Mouse (Mus musculus) embryonic facial prominence, embryonic 12.5 days (tissue): ENCODE results near the gene Trmu. TPM values are rescaled to one million over a fixed set of nuclear protein-coding genes. Genes with fewer than 3 reads are reported as not detected.

Experiments used
- ATAC-seq: fragments of 200-750 bp; cut with Nextera tagmentation; 2 replicates; pipeline ENCODE4 v1.8.0; 2017; ENCODE audit not compliant: insufficient number of reproducible peaks, insufficient read depth, low FRiP score, low TSS enrichment
- H3K27ac ChIP-seq: fragments of 300-500 bp; sonication (generic); 2 replicates; pipeline ENCODE4 v1.5.1; 2016; ENCODE audit warnings: mild to moderate bottlenecking
- H3K27me3 ChIP-seq: fragments of 300-500 bp; sonication (generic); 2 replicates; pipeline ENCODE4 v1.6.1; 2016; ENCODE audit warnings: mild to moderate bottlenecking, moderate library complexity
- H3K36me3 ChIP-seq: fragments of 300-500 bp; sonication (generic); 2 replicates; pipeline ENCODE4 v1.6.1; 2016; ENCODE audit warnings: mild to moderate bottlenecking
- H3K4me1 ChIP-seq: fragments of 300-500 bp; sonication (generic); 2 replicates; pipeline ENCODE4 v1.6.1; 2016
- H3K4me2 ChIP-seq: fragments of 300-500 bp; sonication (generic); replicated peaks from 2 replicates; pipeline ENCODE4 v1.6.1; 2016; ENCODE audit warnings: mild to moderate bottlenecking, moderate library complexity
- H3K4me3 ChIP-seq: fragments of 300-500 bp; sonication (generic); 2 replicates; pipeline ENCODE4 v1.5.1; 2016; ENCODE audit warnings: mild to moderate bottlenecking
- H3K9ac ChIP-seq: fragments of 300-500 bp; sonication (generic); 2 replicates; pipeline ENCODE4 v1.6.1; 2016; ENCODE audit warnings: mild to moderate bottlenecking, moderate library complexity
- H3K9me3 ChIP-seq: fragments of 300-500 bp; sonication (generic); 2 replicates; pipeline ENCODE4 v1.6.1; 2016; ENCODE audit warnings: mild to moderate bottlenecking, moderate library complexity
- WGBS: fragments of 180-500 bp; shearing (Covaris S2); methylation state at CpG from one replicate; pipeline ENCODE4 v1.1.7; 2016; 5-methylcytosine and 5-hydroxymethylcytosine counted together
- polyA plus RNA-seq: library from polyadenylated mRNA; unstranded; fragments of >200 nt; fragmentation: Nextera tagmentation; extraction: Ambion mirVana; gene quantifications from 2 replicates; pipeline ENCODE4 v1.2.1, GENCODE M21; 2016

The Trmu gene
- 48.5 and 51.8 TPM in 2 replicates for polyA plus RNA-seq

GRCm38 (mm10) chr15:85878848-85879497, at the start of gene Trmu:
Gene Trmu (plus strand): TSS chr15:85879312.
- H3K27me3 ChIP-seq = no peaks in the 10 kb centered on the region
- H3K36me3 ChIP-seq = peaks cover 49% of the 10 kb centered on the region
- peak within 1 kb of the TSS; percentile 90 for H3K9ac ChIP-seq
- H3K27ac ChIP-seq = peak within 1 kb of the TSS; percentile 86
- WGBS = under 1% methylated on average over 47 of the region's 50 CpGs
- peak within 1 kb of the TSS; percentile 69 for H3K4me2 ChIP-seq
- peaks cover 10% of the 10 kb centered on the region; the same call in 1 of the 2 replicates for H3K4me1 ChIP-seq
- peak within 1 kb of the TSS; percentile 79 for H3K4me3 ChIP-seq
- ATAC-seq = peak; percentile 93
- H3K9me3 ChIP-seq = no peaks in the 10 kb centered on the region

- no peaks in the 10 kb centered on the region for H3K9me3 ChIP-seq
- no peak overlapping the region for H3K27ac ChIP-seq
- H3K4me1 ChIP-seq = peaks cover 7% of the 10 kb centered on the region; the same call in 1 of the 2 replicates
- H3K9ac ChIP-seq = no peak overlapping the region
- 73% methylated on average over 5 of the region's 5 CpGs for WGBS
- no peaks in the 10 kb centered on the region for H3K36me3 ChIP-seq
- ATAC-seq = no peak
- no peak overlapping the region for H3K4me2 ChIP-seq
- no peaks in the 10 kb centered on the region for H3K27me3 ChIP-seq
- no peak overlapping the region for H3K4me3 ChIP-seq
These were observed 49.6 kb upstream of the Trmu start for GRCm38 (mm10) chr15:85829470-85829869.

GRCm38 (mm10) chr15:85831954-85832590, 47.0 kb upstream of the Trmu start, which contains the start of gene Ttc38:
Gene Ttc38 (plus strand): TSS chr15:85832306.
- no peaks in the 10 kb centered on the region for H3K27me3 ChIP-seq
- H3K36me3 ChIP-seq = peaks cover 3% of the 10 kb centered on the region; the same call in 1 of the 2 replicates
- peak within 1 kb of the TSS; percentile 52 for H3K9ac ChIP-seq
- H3K4me2 ChIP-seq = peak within 1 kb of the TSS; percentile 70
- peak within 1 kb of the TSS; percentile 49 for H3K4me3 ChIP-seq
- H3K4me1 ChIP-seq = peaks cover 7% of the 10 kb centered on the region; the same call in 1 of the 2 replicates
- no peak within 1 kb of the TSS for H3K27ac ChIP-seq
- peak; percentile 83 for ATAC-seq
- H3K9me3 ChIP-seq = no peaks in the 10 kb centered on the region
- WGBS = under 1% methylated on average over 27 of the region's 27 CpGs

- Histone ChIP-seq H3K36me3 (peaks cover 3% of the 10 kb centered on the region; the same call in 1 of the 2 replicates), H3K27me3 (no peaks in the 10 kb centered on the region), H3K9ac (peak overlapping the region; percentile 52), H3K27ac (no peak overlapping the region), H3K4me2 (peak overlapping the region; percentile 70), H3K4me3 (peak overlapping the region; percentile 49), H3K4me1 (peaks cover 7% of the 10 kb centered on the region; the same call in 1 of the 2 replicates), H3K9me3 (no peaks in the 10 kb centered on the region)
- 43% methylated on average over 8 of the region's 8 CpGs for WGBS
- ATAC-seq = no peak
These were observed 46.5 kb upstream of the Trmu start for GRCm38 (mm10) chr15:85832599-85832998.

GRCm38 (mm10) chr15:85835335-85835734, 43.8 kb upstream of the Trmu start:
- H3K36me3 ChIP-seq = peaks cover 3% of the 10 kb centered on the region; the same call in 1 of the 2 replicates
- H3K27ac ChIP-seq = no peak overlapping the region
- no peak for ATAC-seq
- H3K4me2 ChIP-seq = no peak overlapping the region
- H3K9ac ChIP-seq = no peak overlapping the region
- peaks cover 7% of the 10 kb centered on the region; the same call in 1 of the 2 replicates for H3K4me1 ChIP-seq
- H3K27me3 ChIP-seq = no peaks in the 10 kb centered on the region
- no peaks in the 10 kb centered on the region for H3K9me3 ChIP-seq
- WGBS = 51% methylated on average over 3 of the region's 3 CpGs
- H3K4me3 ChIP-seq = no peak overlapping the region

GRCm38 (mm10) chr15:85836887-85837286, 42.2 kb upstream of the Trmu start:
- Histone ChIP-seq H3K9ac (no peak overlapping the region), H3K27me3 (no peaks in the 10 kb centered on the region), H3K4me3 (no peak overlapping the region), H3K36me3 (peaks cover 3% of the 10 kb centered on the region; the same call in 1 of the 2 replicates), H3K27ac (no peak overlapping the region), H3K9me3 (no peaks in the 10 kb centered on the region), H3K4me2 (no peak overlapping the region), H3K4me1 (peaks cover 5% of the 10 kb centered on the region; the same call in 1 of the 2 replicates)
- 92% methylated on average over 5 of the region's 5 CpGs for WGBS
- no peak for ATAC-seq

- Histone ChIP-seq H3K4me2 (no peak overlapping the region), H3K36me3 (peaks cover 2% of the 10 kb centered on the region; the same call in 1 of the 2 replicates), H3K4me1 (no peaks in the 10 kb centered on the region), H3K4me3 (no peak overlapping the region), H3K27ac (no peak overlapping the region), H3K9ac (no peak overlapping the region), H3K9me3 (no peaks in the 10 kb centered on the region), H3K27me3 (no peaks in the 10 kb centered on the region)
- ATAC-seq = no peak
- WGBS = 31% methylated on average over 6 of the region's 6 CpGs
These were observed 38.1 kb upstream of the Trmu start for GRCm38 (mm10) chr15:85840983-85841382.

- Histone ChIP-seq H3K4me1 (no peaks in the 10 kb centered on the region), H3K36me3 (no peaks in the 10 kb centered on the region), H3K9me3 (no peaks in the 10 kb centered on the region), H3K4me3 (no peak overlapping the region), H3K9ac (no peak overlapping the region), H3K27me3 (no peaks in the 10 kb centered on the region), H3K27ac (no peak overlapping the region), H3K4me2 (no peak overlapping the region)
- ATAC-seq = no peak
- WGBS = 77% methylated on average over 5 of the region's 5 CpGs
These were observed 37.2 kb upstream of the Trmu start for GRCm38 (mm10) chr15:85841796-85842360.

GRCm38 (mm10) chr15:85845071-85845470, 34.0 kb upstream of the Trmu start:
- H3K4me2 ChIP-seq = no peak overlapping the region
- H3K27me3 ChIP-seq = no peaks in the 10 kb centered on the region
- no peak overlapping the region for H3K9ac ChIP-seq
- H3K4me1 ChIP-seq = no peaks in the 10 kb centered on the region
- no peak for ATAC-seq
- no peaks in the 10 kb centered on the region for H3K36me3 ChIP-seq
- no peak overlapping the region for H3K27ac ChIP-seq
- H3K4me3 ChIP-seq = no peak overlapping the region
- no peaks in the 10 kb centered on the region for H3K9me3 ChIP-seq

GRCm38 (mm10) chr15:85851656-85852392, 27.3 kb upstream of the Trmu start:
- Histone ChIP-seq H3K27ac (no peak overlapping the region), H3K4me1 (no peaks in the 10 kb centered on the region), H3K9me3 (no peaks in the 10 kb centered on the region), H3K4me2 (no peak overlapping the region), H3K9ac (no peak overlapping the region), H3K36me3 (no peaks in the 10 kb centered on the region), H3K27me3 (no peaks in the 10 kb centered on the region), H3K4me3 (no peak overlapping the region)
- 79% methylated on average over 12 of the region's 12 CpGs for whole genome bisulfite sequencing
- ATAC-seq = no peak

- Histone ChIP-seq H3K36me3 (peaks cover 24% of the 10 kb centered on the region), H3K9me3 (no peaks in the 10 kb centered on the region), H3K9ac (peak overlapping the region; percentile 78), H3K27me3 (no peaks in the 10 kb centered on the region), H3K4me3 (peak overlapping the region; percentile 88), H3K4me1 (peaks cover 22% of the 10 kb centered on the region), H3K27ac (peak overlapping the region; percentile 67), H3K4me2 (peak overlapping the region; percentile 86)
- peak; percentile 29 for ATAC-seq
- 12% methylated on average over 15 of the region's 15 CpGs for WGBS
These were observed 20.1 kb upstream of the Trmu start for GRCm38 (mm10) chr15:85858980-85859489.
